12 mouse cellular contexts compared by ENCODE assay signal in the genomic region with DNA sequence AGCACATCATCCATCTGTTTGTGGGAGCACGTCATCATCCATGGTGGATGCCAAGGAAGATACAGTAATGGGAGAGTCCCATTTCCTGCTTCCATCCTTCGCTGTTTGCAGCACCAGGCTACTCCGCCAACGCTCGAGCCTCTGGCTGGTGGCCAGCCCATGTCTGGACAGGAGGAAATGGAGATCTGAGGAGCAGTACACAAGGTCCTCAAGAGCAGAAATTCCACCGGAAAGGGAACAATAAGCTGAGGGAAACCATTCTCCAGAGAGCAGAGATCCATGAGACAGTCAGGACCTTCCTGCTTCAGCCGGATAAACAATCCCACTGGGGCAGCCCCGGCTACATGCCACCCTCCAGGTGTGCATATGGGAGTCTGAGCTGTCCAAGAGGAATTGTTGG. TPM values are rescaled to one million over a fixed set of nuclear protein-coding genes. Genes with fewer than 3 reads are reported as not detected.
DNase-seq lines count a peak whose midpoint lies in the region; ATAC-seq and TF ChIP-seq lines count a peak whose summit lies in the region.
"Had no signal": no experiment of that assay in that cellular context is flagged by ENCODE, and none has a peak within 500 bp of the region (broad histone marks: within the 10 kb centered on the region; RNA-seq: fewer than 3 reads in every experiment).

No protein-coding gene starts in this region.

- H3K27me3 ChIP-seq in heart, embryonic 11.5 days (ENCODE audit: control insufficient read depth, insufficient read depth, low read length): no peaks in the 10 kb centered on the region
- H3K27me3 ChIP-seq in heart, embryonic 12.5 days (replicated peaks): no peaks in the 10 kb centered on the region
- H3K27me3 ChIP-seq in kidney, embryonic 15.5 days: no peaks in the 10 kb centered on the region
- no peaks in the 10 kb centered on the region for H3K27me3 ChIP-seq in hindbrain, postnatal 0 days (ENCODE audit: insufficient read depth, low read length)
- H3K27me3 ChIP-seq: forebrain, embryonic 15.5 days; hindbrain, embryonic 12.5 days; Patski had no signal

- no peak for TF ChIP-seq CTCF in hindbrain, postnatal 0 days (IDR thresholded peaks at IDR 0.05; ENCODE audit: low read depth)

- peak; percentile 99 for DNase-seq in heart, adult 11 months
- DNase-seq in lung, postnatal 14 days: peak; percentile 89
- no peak for DNase-seq in hindbrain, postnatal 0 days (ENCODE audit: low spot score)
- DNase-seq in left cerebral cortex, adult 18-20 months (ENCODE audit: low spot score in 2 of 2): no peak
- DNase-seq in layer of hippocampus, postnatal 10 days (ENCODE audit: low spot score in 2 of 2): no peak
- DNase-seq: embryo, embryonic 11 days had no signal

- no peak overlapping the region for H3K4me2 ChIP-seq in heart, embryonic 11.5 days
- H3K4me2 ChIP-seq in heart, embryonic 12.5 days: no peak overlapping the region
- H3K4me2 ChIP-seq in kidney, embryonic 15.5 days: no peak overlapping the region
- H3K4me2 ChIP-seq in hindbrain, postnatal 0 days (ENCODE audit: low read depth, low read length): no peak overlapping the region
- H3K4me2 ChIP-seq: forebrain, embryonic 15.5 days; hindbrain, embryonic 12.5 days had no signal

- 77% methylated on average over 8 of the region's 8 CpGs for WGBS in heart, embryonic 11.5 days (ENCODE audit: insufficient replicate concordance)
- WGBS in heart, embryonic 12.5 days: 70% methylated on average over 8 of the region's 8 CpGs
- WGBS in kidney, embryonic 15.5 days: 84% methylated on average over 8 of the region's 8 CpGs
- WGBS in hindbrain, postnatal 0 days: 91% methylated on average over 8 of the region's 8 CpGs

- no peak for ATAC-seq in heart, embryonic 11.5 days (replicated peaks; ENCODE audit: insufficient number of reproducible peaks, low FRiP score, low TSS enrichment)
- ATAC-seq in heart, embryonic 12.5 days (ENCODE audit: insufficient number of reproducible peaks, low FRiP score): no peak
- no peak for ATAC-seq in kidney, embryonic 15.5 days (replicated peaks; ENCODE audit: low FRiP score)
- ATAC-seq in hindbrain, postnatal 0 days: no peak
- ATAC-seq: forebrain, embryonic 15.5 days; Patski had no signal

- H3K36me3 ChIP-seq in heart, embryonic 11.5 days (ENCODE audit: control insufficient read depth, insufficient read depth, low read length): no peaks in the 10 kb centered on the region
- no peaks in the 10 kb centered on the region for H3K36me3 ChIP-seq in heart, embryonic 12.5 days
- H3K36me3 ChIP-seq in kidney, embryonic 15.5 days: no peaks in the 10 kb centered on the region
- no peaks in the 10 kb centered on the region for H3K36me3 ChIP-seq in hindbrain, postnatal 0 days (ENCODE audit: insufficient read depth, low read length)
- H3K36me3 ChIP-seq: forebrain, embryonic 15.5 days; hindbrain, embryonic 12.5 days had no signal

- no peak overlapping the region for H3K4me3 ChIP-seq in heart, embryonic 11.5 days (ENCODE audit: low read depth, low read length)
- no peak overlapping the region for H3K4me3 ChIP-seq in heart, embryonic 12.5 days
- no peak overlapping the region for H3K4me3 ChIP-seq in kidney, embryonic 15.5 days (replicated peaks)
- H3K4me3 ChIP-seq in hindbrain, postnatal 0 days (ENCODE audit: low read length): no peak overlapping the region
- H3K4me3 ChIP-seq: forebrain, embryonic 15.5 days; hindbrain, embryonic 12.5 days had no signal

- H3K9me3 ChIP-seq in heart, embryonic 11.5 days (replicated peaks; ENCODE audit: control insufficient read depth, low read length): no peaks in the 10 kb centered on the region
- H3K9me3 ChIP-seq in heart, embryonic 12.5 days (replicated peaks): no peaks in the 10 kb centered on the region
- H3K9me3 ChIP-seq in kidney, embryonic 15.5 days (replicated peaks): no peaks in the 10 kb centered on the region
- no peaks in the 10 kb centered on the region for H3K9me3 ChIP-seq in hindbrain, postnatal 0 days (ENCODE audit: low read length)
- H3K9me3 ChIP-seq: forebrain, embryonic 15.5 days; hindbrain, embryonic 12.5 days had no signal

- H3K4me1 ChIP-seq in heart, embryonic 11.5 days (ENCODE audit: control insufficient read depth, insufficient read depth, low read length): no peaks in the 10 kb centered on the region
- no peaks in the 10 kb centered on the region; the same call in 1 of the 2 replicates for H3K4me1 ChIP-seq in heart, embryonic 12.5 days (replicated peaks)
- 0 out of 2 replicates have a peak, but pooled peaks cover 3% of the 10 kb centered on the region for H3K4me1 ChIP-seq in kidney, embryonic 15.5 days
- H3K4me1 ChIP-seq in hindbrain, postnatal 0 days (ENCODE audit: insufficient read depth, low read length): no peaks in the 10 kb centered on the region
- H3K4me1 ChIP-seq: forebrain, embryonic 15.5 days; hindbrain, embryonic 12.5 days had no signal

- no peak overlapping the region for H3K27ac ChIP-seq in heart, embryonic 11.5 days (ENCODE audit: low read depth, low read length)
- 0 out of 2 replicates have a peak overlapping the region, but pooled peaks have one; percentile 44 for H3K27ac ChIP-seq in heart, embryonic 12.5 days (ENCODE audit: poor library complexity, severe bottlenecking)
- H3K27ac ChIP-seq in kidney, embryonic 15.5 days: 0 out of 2 replicates have a peak overlapping the region, but pooled peaks have one; percentile 24
- no peak overlapping the region for H3K27ac ChIP-seq in hindbrain, postnatal 0 days
- H3K27ac ChIP-seq: forebrain, embryonic 15.5 days; hindbrain, embryonic 12.5 days had no signal

- H3K9ac ChIP-seq in heart, embryonic 11.5 days (ENCODE audit: low read depth, low read length): no peak overlapping the region
- no peak overlapping the region for H3K9ac ChIP-seq in heart, embryonic 12.5 days
- H3K9ac ChIP-seq in kidney, embryonic 15.5 days: no peak overlapping the region
- H3K9ac ChIP-seq in hindbrain, postnatal 0 days (replicated peaks; ENCODE audit: low read length): no peak overlapping the region
- H3K9ac ChIP-seq: forebrain, embryonic 15.5 days; hindbrain, embryonic 12.5 days had no signal

RNA-seq across cellular contexts. Expression of a gene that starts 15.3 kb away (rescaled TPM):
- polyA plus RNA-seq in heart, embryonic 11.5 days (2014; fragmentation: Nextera tagmentation; extraction: Ambion mirVana): 0.52 and 0.97 TPM in 2 replicates
- 0.69 and 0.70 TPM in 2 replicates for polyA plus RNA-seq in heart, embryonic 12.5 days (2016; fragmentation: Nextera tagmentation; extraction: Ambion mirVana)
- polyA plus RNA-seq in kidney, embryonic 15.5 days (2015; fragmentation: Nextera tagmentation; extraction: Ambion mirVana): 0.45 and 0.48 TPM in 2 replicates
- total RNA-seq in hindbrain, postnatal 0 days (2014; rRNA removed): 3.0 and 3.5 TPM in 2 replicates
- polyA plus RNA-seq in hindbrain, postnatal 0 days (2015; fragmentation: Nextera tagmentation; extraction: Ambion mirVana): 0.10 and 0.25 TPM in 2 replicates
- under 1 TPM; 0.70 to 0.89 TPM for total RNA-seq in left cerebral cortex, adult 18-20 months (2021)
- under 1 TPM; 0.80 to 0.96 TPM for total RNA-seq in layer of hippocampus, postnatal 10 days (2021)

RNA-seq across cellular contexts. Expression of a gene that starts 28.6 kb away (rescaled TPM):
- 5.8 and 9.4 TPM in 2 replicates for polyA plus RNA-seq in heart, embryonic 11.5 days (2014; fragmentation: Nextera tagmentation; extraction: Ambion mirVana)
- 7.0 and 7.8 TPM in 2 replicates for polyA plus RNA-seq in heart, embryonic 12.5 days (2016; fragmentation: Nextera tagmentation; extraction: Ambion mirVana)
- 7.9 and 9.0 TPM in 2 replicates for polyA plus RNA-seq in kidney, embryonic 15.5 days (2015; fragmentation: Nextera tagmentation; extraction: Ambion mirVana)
- total RNA-seq in hindbrain, postnatal 0 days (2014; rRNA removed): 3.7 and 7.2 TPM in 2 replicates
- 2.6 and 3.1 TPM in 2 replicates for polyA plus RNA-seq in hindbrain, postnatal 0 days (2015; fragmentation: Nextera tagmentation; extraction: Ambion mirVana)
- total RNA-seq in left cerebral cortex, adult 18-20 months (2021): 1 to 10 TPM; 4.2 to 4.7 TPM
- total RNA-seq in layer of hippocampus, postnatal 10 days (2021): 1 to 10 TPM; 4.8 to 5.2 TPM

RNA-seq across cellular contexts. Expression of a gene that starts 41.5 kb away (rescaled TPM):
- polyA plus RNA-seq in heart, embryonic 11.5 days (2014; fragmentation: Nextera tagmentation; extraction: Ambion mirVana): 131 and 145 TPM in 2 replicates
- polyA plus RNA-seq in heart, embryonic 12.5 days (2016; fragmentation: Nextera tagmentation; extraction: Ambion mirVana): 143 and 145 TPM in 2 replicates
- polyA plus RNA-seq in kidney, embryonic 15.5 days (2015; fragmentation: Nextera tagmentation; extraction: Ambion mirVana): 181 and 194 TPM in 2 replicates
- 122 and 123 TPM in 2 replicates for total RNA-seq in hindbrain, postnatal 0 days (2014; rRNA removed)
- 226 and 230 TPM in 2 replicates for polyA plus RNA-seq in hindbrain, postnatal 0 days (2015; fragmentation: Nextera tagmentation; extraction: Ambion mirVana)
- 100 to 1,000 TPM; 391 to 401 TPM for total RNA-seq in left cerebral cortex, adult 18-20 months (2021)
- total RNA-seq in layer of hippocampus, postnatal 10 days (2021): 100 to 1,000 TPM; 187 to 196 TPM

Comparison
In these comparisons a context has a peak if more than half of its experiments do, and no peak if none do; other contexts are left out.
1. H3K27ac ChIP-seq: peak in heart, embryonic 12.5 days (single experiment) and kidney, embryonic 15.5 days (single experiment); none in heart, embryonic 11.5 days (single experiment) and hindbrain, postnatal 0 days (single experiment).
2. DNase-seq: peak in heart, adult 11 months (single experiment) and lung, postnatal 14 days (single experiment); none in hindbrain, postnatal 0 days (single experiment), left cerebral cortex, adult 18-20 months (0 of 2) and layer of hippocampus, postnatal 10 days (0 of 2).